8 mouse cellular contexts compared by ENCODE assay signal in the genomic region with DNA sequence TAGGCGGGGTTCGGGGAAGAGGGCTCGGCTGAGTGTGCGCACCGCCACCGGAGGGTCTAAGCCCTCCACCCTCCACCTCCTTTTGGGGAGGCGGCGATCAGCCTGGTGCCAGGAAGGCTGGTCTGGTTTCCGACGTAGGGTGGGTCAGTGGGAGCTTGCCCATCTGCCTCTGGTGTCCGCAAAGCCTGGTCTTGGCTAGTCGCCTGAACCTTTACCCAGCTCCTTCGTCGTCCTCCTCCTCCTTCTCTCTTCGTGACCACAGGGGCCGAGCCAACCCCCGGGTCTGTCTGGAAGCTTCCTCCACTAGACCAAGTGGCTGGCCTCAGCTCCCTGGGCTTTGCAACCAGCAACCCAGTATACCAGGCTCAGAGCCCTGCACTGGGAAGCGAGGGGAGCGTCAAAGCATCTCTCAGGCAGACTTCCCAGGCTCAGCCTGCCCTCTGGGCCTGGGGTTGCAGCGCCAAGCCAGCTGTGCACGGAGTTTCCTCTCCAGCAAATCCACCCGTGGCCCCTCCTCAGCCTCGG. TPM values are rescaled to one million over a fixed set of nuclear protein-coding genes. Genes with fewer than 3 reads are reported as not detected.
DNase-seq lines count a peak whose midpoint lies in the region; ATAC-seq and TF ChIP-seq lines count a peak whose summit lies in the region.

No protein-coding gene starts in this region.

- no peak for TF ChIP-seq CTCF in bone marrow macrophage, adult 2 months (IDR thresholded peaks at IDR 0.05; ENCODE audit: low read depth, low read length)

- no peak for DNase-seq in kidney, adult 8-10 months
- DNase-seq in layer of hippocampus, adult 9-10 months (ENCODE audit: low spot score) = no peak
- DNase-seq in spleen, postnatal 10 days (ENCODE audit: low spot score in 2 of 2) = no peak
- no peak for DNase-seq in frontal cortex, postnatal 25 days (ENCODE audit: low spot score in 2 of 2)

- H3K9me3 ChIP-seq in kidney, embryonic 15.5 days (replicated peaks) = no peaks in the 10 kb centered on the region
- no peaks in the 10 kb centered on the region for H3K9me3 ChIP-seq in forebrain, embryonic 15.5 days
- no peaks in the 10 kb centered on the region for H3K9me3 ChIP-seq in liver, embryonic 16.5 days (replicated peaks; ENCODE audit: control insufficient read depth, low read length)

- peaks cover 30% of the 10 kb centered on the region for H3K4me1 ChIP-seq in kidney, embryonic 15.5 days
- no peaks in the 10 kb centered on the region for H3K4me1 ChIP-seq in bone marrow macrophage, adult 2 months (ENCODE audit: control insufficient read depth, insufficient read depth, low read length)
- peaks cover 19% of the 10 kb centered on the region for H3K4me1 ChIP-seq in forebrain, embryonic 15.5 days
- H3K4me1 ChIP-seq in liver, embryonic 16.5 days (ENCODE audit: control insufficient read depth, low read depth, low read length) = no peaks in the 10 kb centered on the region; the same call in none of the 2 replicates

- no peak overlapping the region for H3K27ac ChIP-seq in kidney, embryonic 15.5 days
- no peak overlapping the region for H3K27ac ChIP-seq in bone marrow macrophage, adult 2 months (ENCODE audit: insufficient read depth, low read depth, low read length)
- H3K27ac ChIP-seq in forebrain, embryonic 15.5 days (replicated peaks) = no peak overlapping the region
- H3K27ac ChIP-seq in liver, embryonic 16.5 days (ENCODE audit: low read length) = no peak overlapping the region

- peak overlapping the region; percentile 100 for H3K4me2 ChIP-seq in kidney, embryonic 15.5 days
- H3K4me2 ChIP-seq in forebrain, embryonic 15.5 days (replicated peaks) = peak overlapping the region; percentile 98
- peak overlapping the region; percentile 65 for H3K4me2 ChIP-seq in liver, embryonic 16.5 days (ENCODE audit: low read depth, low read length)

- peak overlapping the region; percentile 67 for H3K4me3 ChIP-seq in kidney, embryonic 15.5 days (replicated peaks)
- peak overlapping the region; percentile 16; the same call in 1 of the 2 replicates for H3K4me3 ChIP-seq in bone marrow macrophage, adult 2 months (ENCODE audit: insufficient read depth, low read length)
- H3K4me3 ChIP-seq in forebrain, embryonic 15.5 days = peak overlapping the region; percentile 67
- peak overlapping the region; percentile 53 for H3K4me3 ChIP-seq in liver, embryonic 16.5 days (ENCODE audit: low read depth, low read length)

- peaks cover 74% of the 10 kb centered on the region for H3K27me3 ChIP-seq in kidney, embryonic 15.5 days
- peaks cover 14% of the 10 kb centered on the region for H3K27me3 ChIP-seq in forebrain, embryonic 15.5 days
- peaks cover 41% of the 10 kb centered on the region for H3K27me3 ChIP-seq in liver, embryonic 16.5 days (ENCODE audit: control insufficient read depth, insufficient read depth, low read depth, low read length)

- 2% methylated on average over 23 of the region's 23 CpGs for WGBS in kidney, embryonic 15.5 days
- WGBS in forebrain, embryonic 15.5 days = 3% methylated on average over 22 of the region's 23 CpGs
- WGBS in liver, embryonic 16.5 days (ENCODE audit: insufficient replicate concordance) = 4% methylated on average over 23 of the region's 23 CpGs

- ATAC-seq in kidney, embryonic 15.5 days (replicated peaks; ENCODE audit: low FRiP score) = no peak; the same call in 1 of the 2 replicates
- ATAC-seq in forebrain, embryonic 15.5 days (replicated peaks) = peak; percentile 11; the same call in 1 of the 2 replicates
- no peak for ATAC-seq in liver, embryonic 16.5 days (ENCODE audit: low read depth)

- H3K36me3 ChIP-seq in kidney, embryonic 15.5 days = no peaks in the 10 kb centered on the region
- no peaks in the 10 kb centered on the region for H3K36me3 ChIP-seq in forebrain, embryonic 15.5 days
- no peaks in the 10 kb centered on the region for H3K36me3 ChIP-seq in liver, embryonic 16.5 days (ENCODE audit: control insufficient read depth, insufficient read depth)

- no peak for TF ChIP-seq POLR2A in bone marrow macrophage, adult 2 months (IDR thresholded peaks at IDR 0.05; ENCODE audit: borderline replicate concordance, low read depth, low read length)

- H3K9ac ChIP-seq in kidney, embryonic 15.5 days = peak overlapping the region; percentile 55
- H3K9ac ChIP-seq in forebrain, embryonic 15.5 days (replicated peaks) = peak overlapping the region; percentile 60
- H3K9ac ChIP-seq in liver, embryonic 16.5 days (ENCODE audit: low read depth, low read length) = no peak overlapping the region

RNA-seq across cellular contexts. Expression of a gene that starts 0.5 kb away (rescaled TPM):
- polyA plus RNA-seq in kidney, embryonic 15.5 days (2015; fragmentation: Nextera tagmentation; extraction: Ambion mirVana) = 7.8 and 9.4 TPM in 2 replicates
- polyA plus RNA-seq in bone marrow macrophage, adult 2 months (2012; ENCODE audit: insufficient read depth, insufficient read length, missing spikeins) = 0.12 TPM in 2 replicates
- 21.3 and 24.9 TPM in 2 replicates for polyA plus RNA-seq in forebrain, embryonic 15.5 days (2015; fragmentation: Nextera tagmentation; extraction: Ambion mirVana)
- 0.09 and 0.24 TPM in 2 replicates for polyA plus RNA-seq in liver, embryonic 16.5 days (2015; fragmentation: Nextera tagmentation; extraction: Ambion mirVana)

RNA-seq across cellular contexts. Expression of a gene that starts 25.5 kb away (rescaled TPM):
- polyA plus RNA-seq in kidney, embryonic 15.5 days (2015; fragmentation: Nextera tagmentation; extraction: Ambion mirVana) = 171 and 182 TPM in 2 replicates
- 16.9 and 25.5 TPM in 2 replicates for polyA plus RNA-seq in bone marrow macrophage, adult 2 months (2012; ENCODE audit: insufficient read depth, insufficient read length, missing spikeins)
- 126 and 128 TPM in 2 replicates for polyA plus RNA-seq in forebrain, embryonic 15.5 days (2015; fragmentation: Nextera tagmentation; extraction: Ambion mirVana)
- 70.1 and 76.8 TPM in 2 replicates for polyA plus RNA-seq in liver, embryonic 16.5 days (2015; fragmentation: Nextera tagmentation; extraction: Ambion mirVana)

RNA-seq across cellular contexts. Expression of a gene that starts 30.1 kb away (rescaled TPM):
- 67.6 and 73.2 TPM in 2 replicates for polyA plus RNA-seq in kidney, embryonic 15.5 days (2015; fragmentation: Nextera tagmentation; extraction: Ambion mirVana)
- 82.6 and 105 TPM in 2 replicates for polyA plus RNA-seq in bone marrow macrophage, adult 2 months (2012; ENCODE audit: insufficient read depth, insufficient read length, missing spikeins)
- polyA plus RNA-seq in forebrain, embryonic 15.5 days (2015; fragmentation: Nextera tagmentation; extraction: Ambion mirVana) = 96.2 and 96.4 TPM in 2 replicates
- 82.1 and 90.5 TPM in 2 replicates for polyA plus RNA-seq in liver, embryonic 16.5 days (2015; fragmentation: Nextera tagmentation; extraction: Ambion mirVana)

Comparison
In these comparisons a context has a peak if more than half of its experiments do, and no peak if none do; other contexts are left out.
1. H3K4me3 ChIP-seq: peak in every context shown above with its lines; median percentile 67 in kidney, embryonic 15.5 days; 67 in forebrain, embryonic 15.5 days; 53 in liver, embryonic 16.5 days; 16 in bone marrow macrophage, adult 2 months.